Mouse (Mus musculus) lung, embryonic 14.5 days (tissue): ENCODE measurements around the gene Rnf216. TPM values are rescaled to one million over a fixed set of nuclear protein-coding genes. Genes with fewer than 3 reads are reported as not detected.

ENCODE experiments used
- ATAC-seq: fragments of 200-750 bp; cut with Nextera tagmentation; 2 replicates; pipeline ENCODE4 v1.8.0; 2017; ENCODE audit warnings: mild to moderate bottlenecking, moderate TSS enrichment, moderate library complexity; ENCODE audit not compliant: insufficient read depth
- DNase-seq: peaks from one replicate; pipeline ENCODE4 v3.0.0-alpha.2; 2015
- H3K27ac ChIP-seq: fragments of 300-500 bp; sonication (generic); 2 replicates; pipeline ENCODE4 v1.5.1; 2014; ENCODE audit warnings: low read depth, mild to moderate bottlenecking, moderate library complexity
- H3K27me3 ChIP-seq: fragments of 300-500 bp; sonication (generic); 2 replicates; pipeline ENCODE4 v1.6.1; 2014; ENCODE audit warnings: low read length, control low read depth; ENCODE audit not compliant: insufficient read depth
- H3K36me3 ChIP-seq: fragments of 300-500 bp; sonication (generic); 2 replicates; pipeline ENCODE4 v1.6.1; 2014; ENCODE audit warnings: control low read depth; ENCODE audit not compliant: insufficient read depth
- H3K4me1 ChIP-seq: fragments of 300-500 bp; sonication (generic); 2 replicates; pipeline ENCODE4 v1.6.1; 2014; ENCODE audit warnings: antibody characterized with exemption, control low read depth; ENCODE audit not compliant: insufficient read depth
- H3K4me2 ChIP-seq: fragments of 300-500 bp; sonication (generic); 2 replicates; pipeline ENCODE4 v1.6.1; 2014; ENCODE audit warnings: mild to moderate bottlenecking
- H3K4me3 ChIP-seq: fragments of 300-500 bp; sonication (generic); 2 replicates; pipeline ENCODE4 v1.5.1; 2014; ENCODE audit warnings: low read depth, low read length
- H3K9ac ChIP-seq: fragments of 300-500 bp; sonication (generic); 2 replicates; pipeline ENCODE4 v1.6.1; 2014
- H3K9me3 ChIP-seq: fragments of 300-500 bp; sonication (generic); 2 replicates; pipeline ENCODE4 v1.6.1; 2016; ENCODE audit warnings: low read depth, low read length, control low read depth
- CTCF ChIP-seq: IDR thresholded peaks from 2 replicates; pipeline ENCODE4 v1.5.1; 2016; ENCODE audit warnings: antibody characterized with exemption, low read depth
- WGBS: fragments of 180-500 bp; shearing (Covaris S2); extraction: QIAGEN DNeasy Blood & Tissue Kit; methylation state at CpG from one replicate; pipeline ENCODE4 v1.1.7; 2014; 5-methylcytosine and 5-hydroxymethylcytosine counted together
- microRNA-seq: library from miRNA; unstranded; fragments of <30 nt; microRNA quantifications from one replicate; pipeline ENCODE4, GENCODE M21; 2016; ENCODE audit warnings: borderline number of aligned reads
- polyA plus RNA-seq: library from polyadenylated mRNA; unstranded; fragments of >200 nt; fragmentation: Nextera tagmentation; extraction: Ambion mirVana; gene quantifications from 2 replicates; pipeline ENCODE4 v1.2.1, GENCODE M21; 2014

Gene Rnf216
- polyA plus RNA-seq, 1 experiment from 2014 or later: 36.1 TPM

GRCm38 (mm10) chr5:142956956-142957703 is 155.7 kb downstream of the Rnf216 start:
- no peak for DNase-seq
- Histone ChIP-seq H3K36me3 (no peaks in the 10 kb centered on the region), H3K4me1 (no peaks in the 10 kb centered on the region), H3K4me2 (no peak overlapping the region), H3K27me3 (no peaks in the 10 kb centered on the region), H3K4me3 (no peak overlapping the region), H3K27ac (no peak overlapping the region), H3K9ac (no peak overlapping the region), H3K9me3 (no peaks in the 10 kb centered on the region)
- WGBS: 64% methylated on average over 6 of the region's 6 CpGs
- ATAC-seq: no peak
- no peak for TF ChIP-seq CTCF

- no peak overlapping the region for H3K27ac ChIP-seq
- H3K9me3 ChIP-seq: no peaks in the 10 kb centered on the region
- H3K9ac ChIP-seq: no peak overlapping the region
- H3K4me1 ChIP-seq: no peaks in the 10 kb centered on the region
- no peak overlapping the region for H3K4me3 ChIP-seq
- H3K27me3 ChIP-seq: no peaks in the 10 kb centered on the region
- no peaks in the 10 kb centered on the region for H3K36me3 ChIP-seq
- ATAC-seq: no peak
- H3K4me2 ChIP-seq: no peak overlapping the region
- 80% methylated on average over 3 of the region's 3 CpGs for WGBS
- DNase-seq: no peak
- no peak for TF ChIP-seq CTCF
Measured at GRCm38 (mm10) chr5:142953641-142954040, 159.2 kb downstream of the Rnf216 start.

- 77% methylated on average over 6 of the region's 6 CpGs for WGBS
- no peak for TF ChIP-seq CTCF
Measured at GRCm38 (mm10) chr5:142950405-142950804, 162.4 kb downstream of the Rnf216 start.

GRCm38 (mm10) chr5:142949580-142949979 is 163.2 kb downstream of the Rnf216 start:
- no peak for TF ChIP-seq CTCF
- Histone ChIP-seq H3K9me3 (no peaks in the 10 kb centered on the region), H3K4me3 (no peak overlapping the region), H3K4me1 (no peaks in the 10 kb centered on the region), H3K27me3 (no peaks in the 10 kb centered on the region), H3K27ac (no peak overlapping the region), H3K4me2 (no peak overlapping the region), H3K36me3 (no peaks in the 10 kb centered on the region), H3K9ac (no peak overlapping the region; the same call in 1 of the 2 replicates)
- ATAC-seq (no peak), DNase-seq (no peak)
- 32% methylated on average over 6 of the region's 6 CpGs for WGBS

More at GRCm38 (mm10) chr5:142950405-142950804, 162.4 kb downstream of the Rnf216 start:
- Histone ChIP-seq H3K9ac (no peak overlapping the region), H3K4me1 (no peaks in the 10 kb centered on the region), H3K9me3 (no peaks in the 10 kb centered on the region), H3K27me3 (no peaks in the 10 kb centered on the region), H3K4me2 (no peak overlapping the region), H3K4me3 (no peak overlapping the region), H3K27ac (no peak overlapping the region), H3K36me3 (no peaks in the 10 kb centered on the region)
- DNase-seq (no peak), ATAC-seq (no peak)

- Histone ChIP-seq H3K27ac (no peak overlapping the region), H3K4me2 (no peak overlapping the region), H3K36me3 (no peaks in the 10 kb centered on the region), H3K4me1 (no peaks in the 10 kb centered on the region), H3K4me3 (no peak overlapping the region), H3K27me3 (no peaks in the 10 kb centered on the region), H3K9ac (no peak overlapping the region), H3K9me3 (no peaks in the 10 kb centered on the region)
- DNase-seq (no peak), ATAC-seq (no peak)
- 64% methylated on average over 7 of the region's 7 CpGs for WGBS
- TF ChIP-seq CTCF: no peak
Measured at GRCm38 (mm10) chr5:142947460-142947859, 165.3 kb downstream of the Rnf216 start.

- no peak overlapping the region for H3K4me3 ChIP-seq
- H3K9ac ChIP-seq: no peak overlapping the region
- 52% methylated on average over 8 of the region's 8 CpGs for WGBS
- no peak for TF ChIP-seq CTCF
- H3K9me3 ChIP-seq: no peaks in the 10 kb centered on the region
- H3K36me3 ChIP-seq: no peaks in the 10 kb centered on the region
- no peak overlapping the region for H3K4me2 ChIP-seq
- ATAC-seq (peak; percentile 62; the same call in 1 of the 2 replicates), DNase-seq (peak; percentile 78)
- H3K4me1 ChIP-seq: no peaks in the 10 kb centered on the region
- H3K27me3 ChIP-seq: no peaks in the 10 kb centered on the region
- H3K27ac ChIP-seq: no peak overlapping the region
Measured at GRCm38 (mm10) chr5:142944979-142945682, 167.7 kb downstream of the Rnf216 start.

Small RNA genes within 50 kb of the gene (microRNA-seq; reads per million reads assigned to microRNA genes)
- not detected for gene Gm44405

Other genes with a start within 250 kb of the Rnf216 start
- 11.2 and 11.8 TPM in 2 replicates for gene Fbxl18, start 217.6 kb downstream of the Rnf216 start, polyA plus RNA-seq
- 16,801 and 17,929 TPM in 2 replicates for gene Actb, start 206.2 kb downstream of the Rnf216 start, polyA plus RNA-seq
- gene Fscn1, start 152.7 kb downstream of the Rnf216 start, polyA plus RNA-seq: 331 and 347 TPM in 2 replicates
- not detected in 2 replicates for gene Olfr718-ps1, start 34.6 kb upstream of the Rnf216 start, polyA plus RNA-seq
- gene Rbak, start 67.8 kb upstream of the Rnf216 start, polyA plus RNA-seq: 12.2 and 15.5 TPM in 2 replicates
- gene Spdye4b, start 68.0 kb upstream of the Rnf216 start, polyA plus RNA-seq: not detected in 2 replicates
- not detected in 2 replicates for gene Spdye4a, start 113.9 kb upstream of the Rnf216 start, polyA plus RNA-seq
- gene Zfp12, start 122.2 kb upstream of the Rnf216 start, polyA plus RNA-seq: 16.9 and 17.2 TPM in 2 replicates
- gene Zfp316, start 157.0 kb upstream of the Rnf216 start, polyA plus RNA-seq: 2.1 and 2.3 TPM in 2 replicates
- gene Zfp853, start 180.6 kb upstream of the Rnf216 start, polyA plus RNA-seq: not detected in 2 replicates
- gene E130309D02Rik, start 202.4 kb upstream of the Rnf216 start, polyA plus RNA-seq: 40.0 and 46.6 TPM in 2 replicates
- 74.6 and 77.9 TPM in 2 replicates for gene Zdhhc4, start 216.3 kb upstream of the Rnf216 start, polyA plus RNA-seq
- gene Grid2ip, start 244.3 kb upstream of the Rnf216 start, polyA plus RNA-seq: 0.17 and 0.27 TPM in 2 replicates